Mouse (Mus musculus) lung, postnatal 0 days (tissue): Measurements from ENCODE around the gene Smbd1.

ENCODE experiments used
- CTCF ChIP-seq: IDR thresholded peaks from 2 replicates; pipeline ENCODE4 v1.5.1; 2016; ENCODE audit warnings: antibody characterized with exemption, mild to moderate bottlenecking
- EP300 ChIP-seq: IDR thresholded peaks from 2 replicates; pipeline ENCODE4 v1.6.1; 2016; ENCODE audit warnings: antibody characterized with exemption, mild to moderate bottlenecking, control low read depth

DNA sequence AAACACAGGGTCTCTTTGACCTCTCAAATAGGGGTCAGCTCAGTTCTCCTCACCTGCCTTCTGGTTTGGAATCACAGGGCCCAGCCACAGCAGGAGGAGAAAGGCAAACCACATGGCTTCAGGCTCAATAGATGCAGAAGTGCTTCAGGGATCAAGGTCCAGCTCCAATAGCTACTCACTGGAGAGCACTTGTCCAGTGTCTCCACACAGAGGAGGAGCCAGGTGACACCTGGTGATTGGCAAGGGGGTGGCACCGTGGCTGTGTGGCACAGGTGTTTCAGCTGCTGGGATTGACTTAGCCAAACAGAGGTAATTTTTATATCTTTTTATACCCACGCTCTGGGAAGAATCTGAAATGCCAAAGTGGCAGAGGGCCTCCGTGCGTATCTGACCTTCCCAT is at the start of gene Smbd1:
- TF ChIP-seq CTCF (no peak), EP300 (no peak)
